Mouse (Mus musculus) liver, embryonic 14.5 days (tissue): Measurements from ENCODE around the gene Myh9. TPM values are rescaled to one million over a fixed set of nuclear protein-coding genes. Genes with fewer than 3 reads are reported as not detected.

ENCODE experiments used
- ATAC-seq: fragments of 200-750 bp; cut with Nextera tagmentation; 2 replicates; pipeline ENCODE4 v1.8.0; 2017; ENCODE audit warnings: moderate number of reproducible peaks, mild to moderate bottlenecking, moderate library complexity; ENCODE audit not compliant: insufficient read depth
- DNase-seq, 3 experiments: peaks; one replicate each; pipeline ENCODE4 v3.0.0-alpha.2; 2012 to 2013; ENCODE audit warnings: low read depth in 3 of 3, low spot score in 3 of 3
- H3K27ac ChIP-seq: fragments of 300-500 bp; sonication (generic); 2 replicates; pipeline ENCODE4 v1.5.1; 2014; ENCODE audit warnings: moderate library complexity, mild to moderate bottlenecking, control low read depth, inconsistent platforms
- H3K27me3 ChIP-seq: fragments of 300-500 bp; sonication (generic); 2 replicates; pipeline ENCODE4 v1.6.1; 2014; ENCODE audit warnings: mild to moderate bottlenecking, low read length, moderate library complexity; ENCODE audit not compliant: control insufficient read depth, insufficient read depth
- H3K36me3 ChIP-seq: fragments of 300-500 bp; sonication (generic); replicated peaks from 2 replicates; pipeline ENCODE4 v1.6.1; 2014; ENCODE audit warnings: low read depth; ENCODE audit not compliant: control insufficient read depth, insufficient read depth
- H3K4me1 ChIP-seq, 2 experiments: fragments of 200-500 bp in 1 of 2; fragments of 300-500 bp in 1 of 2; sonication (generic) in 1 of 2; replicated peaks; 2 replicates each; pipeline ENCODE4 v1.6.1; 2012 to 2014; ENCODE audit warnings: antibody characterized with exemption in 1 of 2, inconsistent platforms in 1 of 2, low read length in 1 of 2; ENCODE audit not compliant: control insufficient read depth in 2 of 2, insufficient read depth in 2 of 2
- H3K4me2 ChIP-seq: fragments of 300-500 bp; sonication (generic); 2 replicates; pipeline ENCODE4 v1.6.1; 2014; ENCODE audit warnings: low read depth, mild to moderate bottlenecking, control low read depth, moderate library complexity
- H3K4me3 ChIP-seq, 2 experiments: fragments of 200-500 bp in 1 of 2; fragments of 300-500 bp in 1 of 2; sonication (generic) in 1 of 2; 2 replicates each; pipeline ENCODE4 v1.5.1; 2012 to 2014; ENCODE audit warnings: low read depth in 2 of 2, low read length in 2 of 2, mild to moderate bottlenecking in 2 of 2, control low read depth in 1 of 2, inconsistent platforms in 1 of 2, moderate library complexity in 1 of 2; ENCODE audit not compliant: insufficient read depth in 1 of 2
- H3K9ac ChIP-seq: fragments of 300-500 bp; sonication (generic); replicated peaks from 2 replicates; pipeline ENCODE4 v1.6.1; 2014; ENCODE audit warnings: mild to moderate bottlenecking, control low read depth, moderate library complexity
- H3K9me3 ChIP-seq: fragments of 300-500 bp; sonication (generic); 2 replicates; pipeline ENCODE4 v1.6.1; 2016; ENCODE audit warnings: low read length, mixed read lengths; ENCODE audit not compliant: control insufficient read depth
- CTCF ChIP-seq: IDR thresholded peaks from 2 replicates; pipeline ENCODE4 v1.5.1; 2016; ENCODE audit warnings: antibody characterized with exemption, low read depth, control low read depth
- EP300 ChIP-seq: IDR thresholded peaks from 2 replicates; pipeline ENCODE4 v1.6.1; 2016; ENCODE audit warnings: antibody characterized with exemption, low read depth
- WGBS: fragments of 180-500 bp; shearing (Covaris S2); extraction: QIAGEN DNeasy Blood & Tissue Kit; methylation state at CpG from one replicate; pipeline ENCODE4 v1.1.7; 2014; ENCODE audit not compliant: insufficient replicate concordance; 5-methylcytosine and 5-hydroxymethylcytosine counted together
- polyA plus RNA-seq, 2 experiments: library from polyadenylated mRNA; depleted of rRNA in 1 of 2; stranded (reverse) in 1 of 2; unstranded in 1 of 2; fragments of >200 nt; fragmentation: Nextera tagmentation in 1 of 2; extraction: Ambion mirVana in 1 of 2; gene quantifications; 2 replicates each; pipeline versions ENCODE4 v1.2.1 to v1.2.3; 2012 to 2014

The Myh9 gene
- polyA plus RNA-seq, 2 experiments = 21.3 to 21.9 TPM

DNA sequence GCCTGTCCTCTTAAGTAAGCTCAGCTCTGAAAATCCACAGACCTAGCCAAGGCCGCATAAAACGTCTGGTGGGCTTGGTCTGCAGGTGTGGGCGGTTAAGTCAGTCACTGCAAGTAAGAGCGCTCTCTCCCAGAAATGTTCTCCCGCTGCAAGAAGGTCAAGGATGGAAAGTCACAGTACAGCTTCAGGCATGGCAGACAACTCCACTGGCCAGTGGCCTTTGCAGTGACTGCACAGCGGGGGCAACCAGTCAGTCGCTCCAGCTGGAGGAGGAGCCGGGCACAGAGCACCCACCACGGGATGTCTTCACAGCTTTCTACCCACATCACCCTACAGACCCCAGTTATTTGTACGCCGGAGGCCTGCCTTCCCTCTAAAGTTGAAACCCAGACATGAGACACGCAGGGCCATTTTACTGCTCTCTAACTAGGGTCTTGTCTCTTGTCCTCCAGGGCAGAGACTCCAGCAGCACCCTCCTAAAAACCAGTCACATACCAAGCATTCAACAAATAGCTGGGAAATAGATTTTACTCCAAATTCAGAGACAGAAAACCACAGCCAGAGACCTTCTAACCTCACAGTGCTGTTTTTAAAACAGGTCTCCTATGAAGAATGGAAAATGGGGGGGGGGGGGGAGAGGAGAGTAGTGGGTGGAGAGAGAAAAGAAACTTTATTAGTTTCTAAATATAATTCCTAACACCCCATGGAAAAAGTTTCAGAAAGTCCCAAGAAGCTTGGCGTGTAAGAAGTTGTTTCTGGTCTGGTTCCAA lies 47.7 kb downstream of the Myh9 start:
- peaks cover 41% of the 10 kb centered on the region for H3K36me3 ChIP-seq
- H3K27ac ChIP-seq = no peak overlapping the region
- 78% methylated on average over 13 of the region's 13 CpGs for WGBS

DNA sequence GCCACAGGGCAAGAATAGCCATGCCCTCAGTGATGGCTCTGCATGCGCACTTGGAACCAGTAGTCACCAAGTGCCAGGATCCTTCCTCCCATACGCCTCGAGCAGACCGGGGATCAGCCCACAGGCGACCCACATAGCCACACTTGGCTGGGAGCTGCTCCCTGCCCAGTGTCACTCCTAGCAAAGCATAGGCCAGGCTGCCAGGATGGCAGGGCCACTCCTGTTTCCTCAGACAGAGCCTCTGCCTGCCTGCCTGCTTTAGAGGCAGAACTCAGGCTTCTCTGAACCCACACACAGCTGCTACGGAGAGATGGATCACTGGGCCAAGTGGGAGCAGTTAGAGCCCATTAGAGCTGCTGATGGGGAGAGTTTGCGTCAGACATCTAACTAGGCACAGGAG lies 48.4 kb downstream of the Myh9 start:
- DNase-seq = no peak
- Histone ChIP-seq H3K9me3 (no peaks in the 10 kb centered on the region), H3K9ac (no peak overlapping the region), H3K27me3 (no peaks in the 10 kb centered on the region), H3K4me1 (peaks cover 0 to 2% of the 10 kb centered on the region in 2 experiments; a peak in 2 of 4 replicates), H3K27ac (no peak overlapping the region), H3K4me2 (no peak overlapping the region), H3K36me3 (peaks cover 48% of the 10 kb centered on the region), H3K4me3 (no peak overlapping the region)
- ATAC-seq = no peak
- TF ChIP-seq CTCF (no peak), EP300 (no peak)
- 86% methylated on average over 7 of the region's 7 CpGs for WGBS

More for the DNA sequence above, 47.7 kb downstream of the Myh9 start:
- Histone ChIP-seq H3K27me3 (no peaks in the 10 kb centered on the region), H3K4me3 (no peak overlapping the region), H3K9ac (no peak overlapping the region), H3K4me2 (no peak overlapping the region), H3K9me3 (no peaks in the 10 kb centered on the region), H3K4me1 (peaks cover 0 to 10% of the 10 kb centered on the region in 2 experiments; a peak in 2 of 4 replicates)
- DNase-seq = no peak
- ATAC-seq = no peak
- no peak for TF ChIP-seq EP300
- no peak for TF ChIP-seq CTCF

DNA sequence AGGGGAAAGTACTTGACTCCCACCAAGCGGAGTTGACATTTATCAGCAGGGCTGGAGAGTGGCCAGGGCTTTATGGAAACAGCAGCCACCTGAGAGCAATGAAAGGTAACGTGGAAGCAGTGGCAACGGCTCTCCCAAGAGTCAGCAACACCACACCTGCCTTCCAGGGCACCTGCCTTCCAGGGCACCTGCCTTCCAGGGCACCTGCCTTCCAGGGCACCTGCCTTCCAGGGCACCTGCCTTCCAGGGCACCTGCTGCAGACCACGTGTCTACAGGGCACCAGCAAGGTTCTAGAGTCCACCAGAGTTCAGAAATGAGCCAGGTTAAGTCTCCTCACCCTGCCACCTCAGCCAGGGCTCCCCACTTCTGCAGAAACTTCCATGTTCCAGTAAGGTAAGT lies 48.9 kb downstream of the Myh9 start:
- Histone ChIP-seq H3K4me2 (no peak overlapping the region), H3K36me3 (peaks cover 49% of the 10 kb centered on the region), H3K27me3 (no peaks in the 10 kb centered on the region), H3K4me3 (no peak overlapping the region), H3K27ac (no peak overlapping the region), H3K4me1 (no peaks in the 10 kb centered on the region), H3K9ac (no peak overlapping the region), H3K9me3 (no peaks in the 10 kb centered on the region)
- 75% methylated on average over 4 of the region's 4 CpGs for WGBS
- TF ChIP-seq CTCF (no peak), EP300 (no peak)
- DNase-seq = no peak
- ATAC-seq = no peak

DNA sequence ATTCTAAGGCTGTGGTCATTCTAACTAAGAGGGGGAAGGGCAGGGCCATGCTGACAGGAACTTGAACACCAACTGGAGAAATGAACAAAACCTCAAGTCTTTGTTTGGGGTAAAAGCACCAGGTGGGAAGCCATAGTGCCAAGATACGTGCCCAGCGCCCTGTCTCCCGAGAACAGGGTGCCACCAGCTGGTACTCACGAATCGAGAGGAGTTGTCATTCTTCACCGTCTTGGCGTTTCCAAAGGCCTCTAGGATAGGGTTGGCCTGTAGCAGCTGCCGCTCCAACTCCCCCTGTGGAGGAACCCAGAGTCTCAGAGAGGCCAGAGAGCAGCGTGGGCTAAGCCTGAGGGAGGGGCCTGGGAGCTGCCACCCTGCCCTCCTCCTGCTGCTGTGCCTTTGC lies 49.9 kb downstream of the Myh9 start:
- no peak overlapping the region for H3K4me2 ChIP-seq
- ATAC-seq = no peak
- H3K4me3 ChIP-seq = no peak overlapping the region
- no peak overlapping the region for H3K9ac ChIP-seq
- no peak overlapping the region for H3K27ac ChIP-seq
- 90% methylated on average over 9 of the region's 9 CpGs for WGBS
- H3K9me3 ChIP-seq = no peaks in the 10 kb centered on the region
- peaks cover 57% of the 10 kb centered on the region for H3K36me3 ChIP-seq
- no peaks in the 10 kb centered on the region for H3K27me3 ChIP-seq
- no peak for TF ChIP-seq CTCF
- TF ChIP-seq EP300 = no peak
- DNase-seq = no peak
- H3K4me1 ChIP-seq = no peaks in the 10 kb centered on the region

DNA sequence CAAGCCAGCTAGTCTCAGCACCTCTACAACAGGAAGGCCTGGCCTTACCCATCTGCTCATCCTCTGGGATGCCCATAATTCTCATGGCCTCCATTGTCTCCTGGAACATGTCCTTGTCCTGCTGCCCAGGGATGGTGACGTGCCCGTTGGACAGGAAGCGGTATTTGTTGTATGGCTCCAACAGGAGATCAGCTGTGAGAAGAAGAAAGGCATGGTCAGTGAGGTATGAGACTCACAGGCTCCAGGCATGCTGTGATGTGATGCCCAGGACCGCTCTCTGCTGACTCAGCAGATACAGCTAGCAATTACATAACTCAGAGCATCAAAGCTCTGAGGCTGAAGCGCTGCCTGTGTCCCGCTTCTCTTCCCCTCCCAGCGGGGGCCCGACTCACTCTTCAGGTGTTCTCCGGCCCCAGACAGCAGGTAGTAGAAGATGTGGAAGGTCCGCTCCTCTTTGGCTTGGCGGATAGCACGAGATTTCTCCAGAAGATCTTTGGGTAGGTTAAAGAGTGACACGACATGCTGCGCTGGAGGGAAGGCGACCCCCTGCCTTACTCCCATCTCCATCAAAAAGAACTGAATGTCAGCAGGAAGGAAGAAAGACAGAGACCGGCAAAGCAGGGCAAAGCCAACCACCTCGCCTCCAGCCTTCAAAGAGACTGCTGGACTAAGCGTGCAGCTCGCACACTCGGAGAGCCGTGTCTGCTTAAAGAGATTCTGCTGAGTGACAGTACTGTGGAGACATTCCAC lies 51.1 kb downstream of the Myh9 start:
- no peaks in the 10 kb centered on the region for H3K27me3 ChIP-seq
- no peaks in the 10 kb centered on the region for H3K9me3 ChIP-seq
- no peak for DNase-seq
- H3K27ac ChIP-seq = no peak overlapping the region
- ATAC-seq = no peak
- no peak overlapping the region for H3K4me2 ChIP-seq
- WGBS = 89% methylated on average over 21 of the region's 21 CpGs
- peaks cover 64% of the 10 kb centered on the region for H3K36me3 ChIP-seq
- no peak overlapping the region for H3K9ac ChIP-seq
- H3K4me1 ChIP-seq = no peaks in the 10 kb centered on the region
- TF ChIP-seq CTCF (no peak), EP300 (no peak)
- no peak overlapping the region for H3K4me3 ChIP-seq
